Mouse (Mus musculus) CH12.LX (cell line): ENCODE measurements at regions not wholly inside any gene's neighbourhood (a gene's known extent, or its start where the extent isn't known, plus 50 kb on each side); places are given as distances from the start of the nearest gene placed in this dataset.

Experiments
- DNase-seq: peaks from one replicate; pipeline ENCODE4 v3.0.0-alpha.2; 2013; ENCODE audit errors: extremely low read depth
- H3K27ac ChIP-seq: 2 replicates; pipeline ENCODE4 v1.5.1; 2012; ENCODE audit warnings: low read depth, mild to moderate bottlenecking, control low read depth, moderate library complexity; ENCODE audit not compliant: insufficient read depth
- H3K27me3 ChIP-seq: replicated peaks from 2 replicates; pipeline ENCODE3; 2012; ENCODE audit warnings: inconsistent platforms
- H3K36me3 ChIP-seq, 2 experiments: replicated peaks in 1 of 2; 2 replicates each; pipeline versions ENCODE3 to v1.6.1; 2012; ENCODE audit warnings: inconsistent platforms in 1 of 2, low read length in 1 of 2, mild to moderate bottlenecking in 1 of 2, mixed read lengths in 1 of 2, moderate library complexity in 1 of 2; ENCODE audit not compliant: control insufficient read depth in 1 of 2, insufficient read depth in 1 of 2
- H3K4me1 ChIP-seq, 2 experiments: 2 replicates each; pipeline ENCODE4 v1.6.1; 2012; ENCODE audit warnings: inconsistent platforms in 1 of 2, moderate library complexity in 1 of 2; ENCODE audit not compliant: insufficient read depth in 2 of 2, control insufficient read depth in 1 of 2
- H3K4me2 ChIP-seq: 2 replicates; pipeline ENCODE4 v1.6.1; 2012; ENCODE audit warnings: low read depth, mild to moderate bottlenecking, control low read depth; ENCODE audit not compliant: poor library complexity, insufficient read depth, severe bottlenecking
- H3K4me3 ChIP-seq, 3 experiments: fragments of 150-350 bp in 1 of 3; sonication (generic) in 1 of 3; replicated peaks in 1 of 3; 2 replicates each; pipeline versions ENCODE3 to v1.5.1; 2011 to 2012; ENCODE audit warnings: low read depth in 2 of 3, low read length in 2 of 3, mild to moderate bottlenecking in 2 of 3, moderate library complexity in 2 of 3, control low read depth in 1 of 3, improper control_type of control experiment in 1 of 3, inconsistent platforms in 1 of 3, mixed read lengths in 1 of 3; ENCODE audit not compliant: poor library complexity in 1 of 3
- H3K79me2 ChIP-seq: replicated peaks from 2 replicates; pipeline ENCODE4 v1.6.1; 2012; ENCODE audit warnings: mild to moderate bottlenecking, moderate library complexity; ENCODE audit not compliant: control insufficient read depth, poor library complexity, insufficient read depth, severe bottlenecking; ENCODE audit errors: extremely low read depth
- H3K9ac ChIP-seq: 2 replicates; pipeline ENCODE4 v1.6.1; 2012; ENCODE audit warnings: low read depth, mild to moderate bottlenecking, control low read depth, moderate library complexity; ENCODE audit not compliant: insufficient read depth
- H3K9me3 ChIP-seq: replicated peaks from 2 replicates; pipeline ENCODE3; 2012; ENCODE audit warnings: low read length, inconsistent platforms, mixed read lengths
- BHLHE40 ChIP-seq: IDR thresholded peaks from 2 replicates; pipeline ENCODE4 v1.6.1; 2011; ENCODE audit warnings: mild to moderate bottlenecking, low read depth, low read length, improper control_type of control experiment
- CHD2 ChIP-seq: IDR thresholded peaks from 2 replicates; pipeline ENCODE4 v1.6.1; 2011; ENCODE audit warnings: low read length, improper control_type of control experiment
- CTCF ChIP-seq, 2 experiments: IDR thresholded peaks in 1 of 2; conservative IDR thresholded peaks in 1 of 2; 2 replicates each; pipeline ENCODE4 v1.5.1; 2011 to 2012; ENCODE audit warnings: low read depth in 2 of 2, low read length in 2 of 2, improper control_type of control experiment in 1 of 2, inconsistent platforms in 1 of 2, mild to moderate bottlenecking in 1 of 2, moderate library complexity in 1 of 2
- E2F4 ChIP-seq: IDR thresholded peaks from 2 replicates; pipeline ENCODE4 v1.6.1; 2011; ENCODE audit warnings: low read depth, low read length, improper control_type of control experiment; ENCODE audit not compliant: insufficient replicate concordance
- ETS1 ChIP-seq: conservative IDR thresholded peaks from 2 replicates; pipeline ENCODE4 v1.6.1; 2012; ENCODE audit warnings: low read depth, mild to moderate bottlenecking, inconsistent platforms, low read length, improper control_type of control experiment, moderate library complexity
- HCFC1 ChIP-seq: IDR thresholded peaks from 2 replicates; pipeline ENCODE4 v1.6.1; 2012; ENCODE audit warnings: low read depth, mild to moderate bottlenecking, inconsistent platforms, low read length, improper control_type of control experiment
- IRF4 ChIP-seq: IDR thresholded peaks from 2 replicates; pipeline ENCODE4 v1.6.1; 2014; ENCODE audit warnings: low read depth, mild to moderate bottlenecking, inconsistent platforms, low read length, improper control_type of control experiment
- JUND ChIP-seq: conservative IDR thresholded peaks from 2 replicates; pipeline ENCODE4 v1.6.1; 2011; ENCODE audit warnings: low read depth, low read length, improper control_type of control experiment
- KAT2A ChIP-seq: IDR thresholded peaks from 2 replicates; pipeline ENCODE4 v1.6.1; 2012; ENCODE audit warnings: low read length, improper control_type of control experiment, inconsistent platforms; ENCODE audit not compliant: insufficient replicate concordance
- MAFK ChIP-seq: IDR thresholded peaks from 2 replicates; pipeline ENCODE4 v1.6.1; 2011; ENCODE audit warnings: low read length, improper control_type of control experiment; ENCODE audit not compliant: insufficient replicate concordance
- MAZ ChIP-seq: IDR thresholded peaks from 2 replicates; pipeline ENCODE4 v1.6.1; 2012; ENCODE audit warnings: low read depth, mild to moderate bottlenecking, inconsistent platforms, low read length, improper control_type of control experiment, moderate library complexity
- MXI1 ChIP-seq: IDR thresholded peaks from 2 replicates; pipeline ENCODE4 v1.6.1; 2011; ENCODE audit warnings: mild to moderate bottlenecking, low read depth, low read length, improper control_type of control experiment
- NELFE ChIP-seq: IDR thresholded peaks from 2 replicates; pipeline ENCODE4 v1.6.1; 2011; ENCODE audit warnings: low read depth, low read length, improper control_type of control experiment
- PAX5 ChIP-seq: IDR thresholded peaks from 2 replicates; pipeline ENCODE4 v1.6.1; 2012; ENCODE audit warnings: low read length, inconsistent platforms, mixed read lengths
- POLR2AphosphoS2 ChIP-seq: IDR thresholded peaks from 2 replicates; pipeline ENCODE4 v1.6.1; 2011; ENCODE audit warnings: low read depth, low read length, improper control_type of control experiment
- RAD21 ChIP-seq: IDR thresholded peaks from 2 replicates; pipeline ENCODE4 v1.6.1; 2011; ENCODE audit warnings: low read depth, mild to moderate bottlenecking, low read length, improper control_type of control experiment, moderate library complexity
- RCOR1 ChIP-seq: conservative IDR thresholded peaks from 2 replicates; pipeline ENCODE4 v1.6.1; 2012; ENCODE audit warnings: low read depth, mild to moderate bottlenecking, inconsistent platforms, low read length, improper control_type of control experiment
- SIN3A ChIP-seq: IDR thresholded peaks from 2 replicates; pipeline ENCODE4 v1.6.1; 2012; ENCODE audit warnings: low read length, improper control_type of control experiment, inconsistent platforms
- SMC3 ChIP-seq: IDR thresholded peaks from 2 replicates; pipeline ENCODE4 v1.6.1; 2011; ENCODE audit warnings: low read depth, low read length, improper control_type of control experiment
- TCF12 ChIP-seq: IDR thresholded peaks from 2 replicates; pipeline ENCODE4 v1.6.1; 2014; ENCODE audit warnings: low read depth, mild to moderate bottlenecking, inconsistent platforms, low read length, improper control_type of control experiment
- USF2 ChIP-seq: conservative IDR thresholded peaks from 2 replicates; pipeline ENCODE4 v1.6.1; 2011; ENCODE audit warnings: low read depth, low read length, improper control_type of control experiment
- ZKSCAN1 ChIP-seq: IDR thresholded peaks from 2 replicates; pipeline ENCODE4 v1.6.1; 2012; ENCODE audit warnings: low read depth, inconsistent platforms, low read length, improper control_type of control experiment, borderline replicate concordance
- ZMIZ1 ChIP-seq: IDR thresholded peaks from 2 replicates; pipeline ENCODE4 v1.6.1; 2012; ENCODE audit warnings: low read depth, mild to moderate bottlenecking, inconsistent platforms, low read length, improper control_type of control experiment
- dilution Hi-C: fragments of 300-500 bp; cut with MboI; formaldehyde crosslinking; loops from 2 replicates; pipeline ENCODE4 v1.14.3; 2020; ENCODE audit warnings: low sequenced_read_pairs; ENCODE audit not compliant: extremely low pct_unique_long_range_greater_than_20kb, extremely low pct_ligation_motif_present
- in situ Hi-C: fragments of 300-500 bp; cut with MboI; formaldehyde crosslinking; loops from 3 replicates; pipeline ENCODE4 v1.14.3; 2019; ENCODE audit warnings: low sequenced_read_pairs, low pct_ligation_motif_present, low pct_unique_long_range_greater_than_20kb, mixed read lengths

GRCm38 (mm10) chr7:93007721-93008120 is 71.9 kb upstream of the Fam181b start:
- dilution Hi-C loops: no loop called here
- in situ Hi-C loops: no loop called here
- no peak for TF ChIP-seq ZMIZ1
- no peak for TF ChIP-seq KAT2A
- no peak for TF ChIP-seq SMC3
- no peak for TF ChIP-seq USF2

GRCm38 (mm10) chr7:93019390-93019789 is 60.3 kb upstream of the Fam181b start:
- Histone ChIP-seq H3K4me3 (no peak overlapping the region), H3K4me1 (no peaks in the 10 kb centered on the region), H3K4me2 (no peak overlapping the region), H3K9ac (no peak overlapping the region), H3K27ac (no peak overlapping the region), H3K9me3 (no peaks in the 10 kb centered on the region), H3K79me2 (no peaks in the 10 kb centered on the region), H3K27me3 (peaks cover 14% of the 10 kb centered on the region), H3K36me3 (no peaks in the 10 kb centered on the region)
- DNase-seq: no peak
- no peak for TF ChIP-seq MXI1
- TF ChIP-seq CHD2: no peak
- no peak for TF ChIP-seq IRF4
- TF ChIP-seq BHLHE40: no peak
- TF ChIP-seq JUND: no peak
- TF ChIP-seq HCFC1: no peak
- TF ChIP-seq PAX5: no peak
- TF ChIP-seq RAD21: no peak
- no peak for TF ChIP-seq NELFE
- no peak for TF ChIP-seq MAZ
- no peak for TF ChIP-seq SIN3A
- no peak for TF ChIP-seq ZKSCAN1
- no peak for TF ChIP-seq RCOR1
- no peak for TF ChIP-seq ETS1
- TF ChIP-seq POLR2AphosphoS2: no peak
- no peak for TF ChIP-seq MAFK
- no peak for TF ChIP-seq CTCF (conservative IDR thresholded peaks at IDR 0.05 in 1 of 2, IDR thresholded peaks at IDR 0.05 in 1 of 2; ENCODE audit: low read depth in 2 of 2, low read length in 2 of 2)
- TF ChIP-seq E2F4: no peak
- no peak for TF ChIP-seq TCF12
- in situ Hi-C loops (no loop called here), dilution Hi-C loops (no loop called here)

More at GRCm38 (mm10) chr7:93007721-93008120, 71.9 kb upstream of the Fam181b start:
- Histone ChIP-seq H3K27ac (no peak overlapping the region), H3K4me2 (no peak overlapping the region), H3K36me3 (no peaks in the 10 kb centered on the region), H3K4me3 (no peak overlapping the region), H3K79me2 (no peaks in the 10 kb centered on the region), H3K27me3 (peaks cover 3% of the 10 kb centered on the region), H3K9ac (no peak overlapping the region), H3K9me3 (no peaks in the 10 kb centered on the region), H3K4me1 (no peaks in the 10 kb centered on the region)
- no peak for DNase-seq
